Mouse (Mus musculus): ENCODE measurements around the gene Cnnm4.

Cnnm4 gene

DNA sequence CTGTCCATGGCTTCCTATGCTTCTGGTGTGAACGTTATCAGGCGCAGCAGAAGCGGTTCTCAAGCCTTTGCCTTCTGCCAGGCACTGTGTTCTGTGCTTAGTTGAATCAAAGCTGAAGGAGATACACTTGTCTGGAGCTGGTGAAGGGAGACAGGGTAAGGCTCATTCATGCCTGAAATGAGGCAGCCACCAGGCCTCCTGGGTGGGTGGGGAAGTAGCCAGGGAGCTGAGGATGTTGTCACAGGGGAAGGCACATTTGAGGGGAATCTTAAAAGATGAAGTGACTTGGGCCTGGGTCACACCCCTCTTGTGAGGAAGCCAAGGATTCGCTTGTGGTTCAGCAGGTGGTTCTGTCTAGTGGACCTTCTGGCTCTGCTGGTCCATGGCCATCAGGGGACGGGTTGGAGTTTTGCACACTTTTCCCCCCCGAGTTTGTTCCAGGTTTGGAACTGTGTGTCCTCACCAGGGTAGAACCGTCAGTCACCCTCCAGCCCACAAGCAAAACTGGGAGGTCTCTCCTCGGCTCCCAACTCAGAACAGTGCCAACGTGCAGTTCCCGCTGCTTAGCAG, 1.9 kb downstream of the Cnnm4 start:
- no peak for DNase-seq

DNA sequence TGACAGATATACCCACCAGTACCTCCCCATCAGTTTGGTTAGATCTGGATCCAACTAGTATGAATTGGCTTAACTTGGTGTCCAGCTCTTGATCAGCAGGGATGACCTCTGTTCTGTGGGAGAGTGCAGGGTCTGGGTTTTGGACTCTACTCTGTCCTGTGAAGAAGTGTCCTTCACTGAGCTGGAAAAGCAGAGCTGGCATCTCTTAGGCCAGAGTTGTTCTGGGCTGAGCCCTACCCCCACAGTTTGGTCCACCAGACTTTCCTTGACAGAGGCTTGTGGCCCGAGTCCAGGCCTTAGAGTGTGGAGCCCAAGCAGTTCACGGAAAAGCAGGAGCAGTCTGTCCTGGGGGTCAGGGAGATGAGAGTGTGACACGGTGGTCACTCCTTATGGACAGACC, 3.2 kb downstream of the Cnnm4 start:
- DNase-seq = no peak

DNA sequence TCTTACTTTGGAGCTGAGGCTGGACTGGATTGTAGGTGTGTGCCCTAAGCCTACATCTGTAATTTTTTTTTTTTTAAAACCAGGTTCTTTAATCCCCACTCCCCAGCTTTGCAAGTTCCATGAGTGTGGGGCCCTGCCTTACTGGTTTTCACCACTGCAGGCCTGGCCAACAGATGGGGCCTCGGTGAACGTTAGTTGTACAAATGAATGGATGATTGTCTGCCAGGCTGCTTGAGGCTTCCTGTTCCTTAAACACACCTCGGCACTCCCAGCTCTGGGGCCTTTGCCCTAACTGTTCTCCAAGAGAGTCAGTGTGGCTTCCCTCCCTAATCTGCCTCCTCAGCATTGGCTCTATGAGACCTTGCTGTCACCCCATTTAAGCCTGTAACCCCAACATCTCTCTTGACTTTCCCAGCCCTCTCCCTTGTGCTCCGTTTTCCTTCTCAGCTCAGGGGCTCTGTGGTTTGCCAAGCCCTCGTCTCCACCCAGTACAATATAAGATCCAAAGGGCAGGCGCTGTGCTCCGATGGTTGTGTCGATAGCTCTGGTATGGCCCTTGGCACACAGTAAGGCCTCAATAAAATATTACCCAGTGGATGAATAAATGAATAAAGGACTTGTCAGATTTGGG, 4.2 kb downstream of the Cnnm4 start:
- no peak for DNase-seq

GRCm38 (mm10) chr1:36476426-36476825, 5.0 kb downstream of the Cnnm4 start:
- DNase-seq = no peak

DNA sequence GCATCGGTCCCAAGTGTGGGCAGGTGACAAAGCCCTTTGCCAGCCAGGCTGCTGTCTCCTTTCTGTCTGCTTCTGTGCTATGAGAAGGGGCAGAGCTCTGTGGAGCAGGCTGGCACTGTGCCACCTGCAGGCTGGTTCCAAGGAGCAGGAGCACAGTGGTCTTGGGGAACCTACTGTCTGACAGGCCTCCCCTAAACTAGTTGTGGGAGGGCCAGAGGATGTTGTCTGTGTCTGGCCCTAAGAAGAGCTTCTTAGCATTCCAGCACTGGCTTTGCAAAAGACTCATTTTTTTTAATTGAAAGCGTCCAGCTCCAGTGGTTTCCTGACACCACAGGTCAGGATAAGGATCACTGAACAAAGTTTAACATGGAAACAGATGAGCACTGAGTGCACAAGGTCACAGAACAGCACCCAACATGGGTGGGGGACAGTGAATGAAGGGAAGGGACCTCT, 6.9 kb downstream of the Cnnm4 start:
- no peak for DNase-seq

DNA sequence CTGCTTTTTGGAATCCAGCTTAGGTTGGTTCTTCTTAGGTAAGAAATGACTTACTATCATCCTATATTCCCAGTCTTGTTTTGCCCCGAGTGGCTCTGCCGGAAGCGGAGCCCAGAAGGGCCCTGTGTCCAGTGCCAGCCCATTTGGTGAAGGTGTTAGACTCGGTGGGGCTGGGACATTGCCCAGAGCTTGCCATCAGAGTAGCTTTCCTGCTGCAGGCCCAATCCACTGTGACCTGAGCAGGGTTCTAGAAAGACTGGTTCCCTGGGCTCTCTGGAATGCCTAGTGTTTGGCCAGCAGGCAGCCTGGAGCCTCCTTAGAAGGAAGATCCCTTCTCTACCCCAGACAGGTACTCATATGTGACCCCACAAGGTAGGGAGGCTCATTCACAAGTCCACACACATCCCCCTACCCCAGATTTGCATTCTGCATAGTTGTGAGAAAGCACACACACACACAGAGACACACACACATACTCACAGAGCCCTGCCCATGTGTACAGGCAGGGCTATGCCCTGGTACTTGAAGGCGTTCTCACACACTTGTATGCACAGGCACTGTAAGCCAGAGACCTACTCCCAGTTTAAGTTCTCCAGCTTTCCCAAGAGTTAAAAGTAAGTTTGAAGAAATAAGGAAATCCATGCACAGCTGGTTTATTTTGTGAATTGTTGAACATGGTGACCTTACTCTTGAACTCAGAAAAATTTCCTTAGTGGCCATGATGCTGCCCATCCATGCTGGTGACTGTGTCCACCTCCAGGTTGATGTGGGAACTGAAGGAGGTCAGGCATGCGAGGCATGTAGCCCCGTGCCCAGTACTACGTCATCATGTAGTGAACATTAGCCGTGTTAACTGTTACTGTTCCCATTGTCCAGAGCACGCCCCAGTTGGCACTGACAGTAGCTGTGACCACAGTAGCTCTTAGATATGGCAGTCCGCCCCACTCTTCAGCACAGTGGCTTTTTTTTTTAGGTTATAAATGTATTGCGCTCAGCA, 8.8 kb downstream of the Cnnm4 start:
- peak in 1 of 2 experiments; percentile 29 for DNase-seq

- no peak for DNase-seq
Observed at GRCm38 (mm10) chr1:36483825-36484224, 12.4 kb downstream of the Cnnm4 start.

GRCm38 (mm10) chr1:36485080-36485479, 13.7 kb downstream of the Cnnm4 start:
- peak in 1 of 2 experiments; percentile 41 for DNase-seq

GRCm38 (mm10) chr1:36487111-36487510, 15.7 kb downstream of the Cnnm4 start:
- no peak for DNase-seq

DNA sequence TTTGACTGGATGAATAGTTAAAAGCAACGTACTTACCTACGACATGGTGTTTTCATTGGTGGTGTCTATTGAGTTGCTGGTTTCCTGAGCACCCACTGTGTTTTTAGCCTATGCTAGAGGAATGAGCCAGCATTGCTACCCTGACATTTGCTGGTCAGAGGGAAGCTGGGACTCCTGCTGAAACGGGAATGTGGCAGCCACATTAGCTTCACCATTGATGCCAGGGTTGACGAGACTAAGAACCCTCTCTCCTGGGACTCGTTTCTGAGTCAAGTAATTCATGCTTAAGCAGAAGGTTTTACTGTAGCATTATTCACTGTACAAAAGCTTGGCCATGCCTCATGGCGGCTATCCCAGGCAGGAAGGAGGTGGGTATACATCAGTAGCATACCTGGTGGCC, 18.2 kb downstream of the Cnnm4 start:
- DNase-seq = no peak

GRCm38 (mm10) chr1:36492416-36493139, 21.2 kb downstream of the Cnnm4 start:
- peak; percentile 34 to 65 for DNase-seq

- DNase-seq = no peak
Observed at GRCm38 (mm10) chr1:36493299-36493698, 21.9 kb downstream of the Cnnm4 start.

- DNase-seq = no peak
Observed at GRCm38 (mm10) chr1:36496719-36497118, 25.3 kb downstream of the Cnnm4 start.

GRCm38 (mm10) chr1:36497312-36497711, 25.9 kb downstream of the Cnnm4 start:
- DNase-seq = no peak

DNA sequence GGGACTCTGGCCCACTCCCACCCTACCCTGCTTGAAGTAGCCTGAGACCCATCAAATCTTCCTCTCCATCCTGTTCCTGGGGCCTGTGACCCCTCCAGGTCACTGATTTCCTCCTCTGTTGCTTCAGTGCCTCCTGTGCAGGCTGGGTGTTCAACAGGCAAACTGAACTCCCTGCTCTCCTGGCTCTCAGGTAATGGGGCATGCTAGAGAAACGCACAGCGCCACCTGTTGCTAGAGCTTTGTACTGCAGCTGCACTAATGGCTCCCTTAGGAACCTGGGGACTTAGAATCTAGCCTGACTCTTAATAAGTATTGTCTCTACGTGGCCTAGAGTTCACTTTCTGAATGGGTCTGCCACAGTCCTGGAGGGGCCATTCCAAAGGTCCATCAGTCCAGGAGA, 29.8 kb downstream of the Cnnm4 start:
- DNase-seq = peak; percentile 69 to 73

DNA sequence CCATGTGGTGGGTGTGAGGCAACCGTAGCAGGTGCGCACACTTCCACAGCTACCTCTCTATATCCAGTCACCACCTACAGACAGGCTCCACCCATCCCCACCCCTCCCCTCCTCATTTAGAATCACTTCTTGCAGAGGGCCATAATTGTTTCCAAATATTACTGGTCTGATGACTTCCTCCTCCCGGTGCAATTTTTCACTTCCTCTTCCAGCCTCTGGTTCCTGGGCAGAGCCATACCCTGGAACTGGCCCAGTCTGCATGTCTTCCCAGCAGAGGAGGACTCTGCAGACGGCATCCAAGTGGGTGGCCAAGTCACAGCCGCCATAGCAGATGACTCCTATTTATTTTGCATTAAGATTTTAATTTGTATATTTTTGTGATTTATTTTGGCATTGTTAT, 36.8 kb downstream of the Cnnm4 start:
- DNase-seq = no peak

DNA sequence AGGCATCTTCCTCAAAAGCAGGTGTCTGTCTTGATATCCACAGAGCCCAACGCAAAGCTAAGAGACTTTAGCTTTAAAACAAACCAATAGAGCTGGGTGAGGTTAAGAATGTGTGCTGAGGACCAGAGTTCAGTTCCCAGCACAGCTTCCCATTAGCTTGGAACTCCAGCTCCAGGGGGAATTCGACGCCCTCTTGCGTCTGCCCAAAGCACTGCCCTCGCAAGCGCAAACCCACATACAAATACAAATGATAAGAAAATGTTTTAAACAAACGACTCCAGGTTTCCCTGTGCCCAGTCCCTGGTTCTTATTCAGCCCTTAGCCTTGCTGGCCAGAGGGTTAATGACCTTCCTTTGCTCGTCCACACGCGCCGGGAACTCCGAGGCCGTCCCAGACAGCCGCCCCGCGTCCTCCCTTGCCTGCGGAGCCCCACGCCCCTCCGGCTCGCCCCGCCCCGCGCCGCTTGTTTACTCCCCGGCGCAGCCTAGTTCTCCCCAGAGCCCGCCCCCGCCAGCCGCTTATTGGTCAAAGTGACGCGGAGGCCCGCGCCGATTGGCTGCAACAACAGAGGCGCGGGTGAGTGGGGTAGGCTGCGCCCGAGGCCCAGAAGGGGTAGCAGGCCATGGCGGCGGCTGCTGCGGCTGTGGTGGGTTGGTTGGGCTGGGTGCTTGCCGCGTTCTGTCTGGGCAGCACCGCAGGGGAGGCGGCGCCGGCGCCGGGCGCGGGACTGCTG, 40.0 kb downstream of the Cnnm4 start, which contains the start of gene Cnnm3:
Gene Cnnm3 (plus strand): TSS at position 579 of the 733 bp plus-strand sequence.
- DNase-seq = peak; percentile 99

DNA sequence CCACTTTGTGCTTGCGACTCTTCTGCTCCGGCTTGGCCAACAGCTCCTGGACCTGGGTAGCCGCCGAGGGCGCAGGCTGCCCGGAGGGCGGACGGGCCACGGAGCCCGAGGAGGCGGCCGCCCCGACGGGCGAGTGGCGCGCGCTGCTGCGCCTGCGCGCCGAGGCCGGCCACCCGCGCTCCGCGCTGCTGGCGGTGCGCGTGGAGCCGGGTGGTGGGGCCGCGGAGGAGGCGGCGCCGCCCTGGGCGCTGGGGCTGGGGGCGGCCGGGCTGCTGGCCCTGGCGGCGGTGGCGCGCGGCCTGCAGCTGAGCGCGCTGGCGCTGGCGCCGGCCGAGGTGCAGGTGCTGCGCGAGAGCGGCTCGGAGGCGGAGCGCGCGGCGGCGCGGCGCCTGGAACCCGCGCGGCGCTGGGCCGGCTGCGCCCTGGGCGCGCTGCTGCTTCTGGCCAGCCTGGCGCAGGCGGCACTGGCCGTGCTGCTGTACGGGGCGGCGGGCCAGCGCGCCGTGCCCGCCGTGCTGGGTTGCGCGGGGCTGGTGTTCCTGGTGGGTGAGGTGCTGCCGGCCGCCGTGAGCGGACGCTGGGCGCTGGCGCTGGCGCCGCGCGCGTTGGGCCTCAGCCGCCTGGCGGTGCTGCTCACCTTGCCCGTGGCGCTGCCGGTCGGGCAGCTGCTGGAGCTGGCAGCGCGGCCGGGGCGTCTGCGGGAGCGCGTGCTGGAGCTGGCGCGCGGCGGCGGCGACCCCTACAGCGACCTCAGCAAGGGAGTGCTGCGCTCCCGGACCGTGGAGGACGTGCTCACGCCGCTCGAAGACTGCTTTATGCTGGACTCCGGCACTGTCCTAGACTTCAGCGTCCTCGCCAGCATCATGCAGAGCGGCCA, 40.9 kb downstream of the Cnnm4 start:
- DNase-seq = peak in 1 of 2 experiments; percentile 29

DNA sequence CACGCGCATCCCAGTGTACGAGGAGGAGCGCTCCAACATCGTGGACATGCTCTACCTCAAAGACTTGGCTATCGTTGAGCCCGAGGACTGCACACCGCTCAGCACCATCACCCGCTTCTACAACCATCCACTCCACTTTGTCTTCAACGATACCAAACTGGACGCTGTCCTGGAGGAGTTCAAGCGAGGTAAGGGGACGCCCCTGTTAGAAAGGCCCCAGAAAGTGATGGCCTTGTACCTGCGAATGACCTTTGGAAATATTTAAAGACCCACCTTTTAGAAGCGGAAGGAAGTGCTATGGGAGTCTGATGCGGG, 41.5 kb downstream of the Cnnm4 start:
- DNase-seq = no peak

GRCm38 (mm10) chr1:36513310-36513709, 41.9 kb downstream of the Cnnm4 start:
- DNase-seq = no peak

- no peak for DNase-seq
Observed at GRCm38 (mm10) chr1:36513718-36514117, 42.3 kb downstream of the Cnnm4 start.
